Mouse (Mus musculus): ENCODE results near the gene Ubash3b. TPM values are rescaled to one million over a fixed set of nuclear protein-coding genes. Genes with fewer than 3 reads are reported as not detected.

The Ubash3b gene
- polyA plus RNA-seq, 1 experiment from 2014 or later = 8.3 TPM

DNA sequence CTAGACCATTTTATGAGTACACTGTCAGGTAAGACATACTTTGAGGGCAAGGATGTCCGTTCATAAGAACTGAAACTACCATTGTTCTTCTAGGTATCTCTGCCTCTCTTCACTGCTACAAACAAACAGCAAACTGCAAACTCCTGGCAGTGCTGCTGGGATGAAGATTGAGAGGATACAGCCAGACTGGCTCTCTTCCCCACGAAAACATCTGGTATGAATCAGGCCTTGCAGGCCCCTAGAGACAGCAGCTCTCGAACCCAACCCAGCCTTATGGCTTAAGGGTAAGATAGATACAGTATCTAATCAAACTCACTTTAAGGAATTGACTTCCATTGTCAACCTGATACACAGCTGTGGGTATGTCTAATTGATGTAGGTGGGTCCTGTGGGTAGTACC is 11.7 kb upstream of the Ubash3b start:
- no peaks in the 10 kb centered on the region for H3K4me1 ChIP-seq (replicated peaks; ENCODE audit: control insufficient read depth, insufficient read depth, low read length)
- H3K27ac ChIP-seq (ENCODE audit: low read depth, low read length) = no peak overlapping the region
- H3K36me3 ChIP-seq (ENCODE audit: control insufficient read depth, insufficient read depth, low read length) = no peaks in the 10 kb centered on the region
- no peaks in the 10 kb centered on the region; the same call in 1 of the 2 replicates for H3K9me3 ChIP-seq (ENCODE audit: control insufficient read depth, low read length)
- H3K4me2 ChIP-seq (ENCODE audit: low read depth, low read length, severe bottlenecking) = no peak overlapping the region
- H3K9ac ChIP-seq (ENCODE audit: low read length) = no peak overlapping the region
- no peaks in the 10 kb centered on the region for H3K27me3 ChIP-seq (ENCODE audit: control insufficient read depth, insufficient read depth, low read length)
- no peak overlapping the region for H3K4me3 ChIP-seq (ENCODE audit: low read depth, low read length)
- ATAC-seq (replicated peaks; ENCODE audit: low FRiP score) (no peak), DNase-seq (ENCODE audit: low spot score) (no peak)
- WGBS = 80% methylated on average over 3 of the region's 3 CpGs

DNA sequence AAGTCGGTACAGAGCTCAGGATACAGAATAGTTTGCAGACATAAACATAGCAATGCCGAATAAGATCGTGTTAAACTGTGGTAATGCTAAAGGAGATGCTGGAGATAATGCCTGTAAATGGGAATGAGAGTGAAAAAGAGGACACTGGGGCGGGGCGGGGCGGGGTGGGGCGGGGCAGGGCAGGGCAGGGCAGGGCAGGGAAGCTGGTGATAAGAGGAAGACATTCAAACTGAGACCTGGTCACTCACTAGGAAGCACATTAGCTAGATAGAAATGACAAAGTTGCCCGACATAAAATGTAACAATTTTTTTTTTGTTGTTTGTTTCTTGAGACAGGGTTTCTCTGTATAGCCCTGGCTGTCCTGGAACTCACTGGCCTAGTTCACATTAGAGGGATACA is 10.9 kb upstream of the Ubash3b start:
- Histone ChIP-seq H3K27me3 (ENCODE audit: control insufficient read depth, insufficient read depth, low read length) (no peaks in the 10 kb centered on the region), H3K4me3 (ENCODE audit: low read depth, low read length) (no peak overlapping the region), H3K9ac (ENCODE audit: low read length) (no peak overlapping the region), H3K9me3 (ENCODE audit: control insufficient read depth, low read length) (no peaks in the 10 kb centered on the region; the same call in 1 of the 2 replicates), H3K36me3 (ENCODE audit: control insufficient read depth, insufficient read depth, low read length) (no peaks in the 10 kb centered on the region), H3K27ac (ENCODE audit: low read depth, low read length) (no peak overlapping the region), H3K4me2 (ENCODE audit: low read depth, low read length, severe bottlenecking) (no peak overlapping the region), H3K4me1 (replicated peaks; ENCODE audit: control insufficient read depth, insufficient read depth, low read length) (no peaks in the 10 kb centered on the region)
- no peak for DNase-seq (ENCODE audit: low spot score)
- no peak for ATAC-seq (replicated peaks; ENCODE audit: low FRiP score)
- WGBS = 92% methylated on average over 8 of the region's 8 CpGs

DNA sequence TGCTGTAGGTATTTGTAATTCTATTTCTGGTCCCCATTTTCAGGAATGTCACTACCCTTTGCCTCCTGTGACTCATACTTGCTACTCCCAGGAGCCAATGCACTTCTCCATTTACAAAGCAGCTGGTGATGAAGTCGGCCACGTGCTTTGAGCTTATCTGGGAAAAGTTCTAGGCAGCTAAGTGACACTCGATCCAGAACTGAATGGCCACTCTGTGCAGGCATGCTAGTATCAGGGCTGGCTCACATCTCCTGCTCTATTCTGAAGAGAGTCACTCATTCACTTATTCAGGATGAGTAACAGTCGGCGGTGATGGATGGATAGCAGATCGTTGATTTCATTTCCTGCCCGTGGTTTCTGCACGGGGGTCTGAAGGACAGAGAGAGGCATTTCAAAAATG is 8.5 kb upstream of the Ubash3b start:
- H3K27ac ChIP-seq (ENCODE audit: low read depth, low read length) = no peak overlapping the region
- no peak for ATAC-seq (replicated peaks; ENCODE audit: low FRiP score)
- WGBS = 81% methylated on average over 8 of the region's 8 CpGs

DNA sequence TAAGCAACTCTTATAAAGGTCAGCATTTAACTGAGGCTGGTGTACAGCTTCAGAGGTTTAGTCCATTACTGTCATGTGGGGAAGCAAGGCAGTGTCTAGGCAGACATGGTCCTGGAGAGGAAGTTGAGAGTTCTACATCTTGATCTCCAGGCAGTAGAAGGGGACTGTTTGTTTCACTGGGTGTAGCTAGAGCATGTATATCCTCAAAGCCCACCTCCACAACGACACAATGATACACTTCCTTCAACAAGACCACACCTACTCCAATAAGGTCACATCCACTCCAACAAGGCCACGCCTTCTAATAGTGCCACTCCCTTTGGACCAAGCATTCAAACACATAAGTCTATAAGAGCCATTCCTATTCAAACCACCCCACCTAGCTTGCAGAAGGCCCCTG is 7.2 kb upstream of the Ubash3b start:
- Histone ChIP-seq H3K4me2 (ENCODE audit: low read depth, low read length, severe bottlenecking) (no peak overlapping the region), H3K27ac (ENCODE audit: low read depth, low read length) (no peak overlapping the region), H3K36me3 (ENCODE audit: control insufficient read depth, insufficient read depth, low read length) (no peaks in the 10 kb centered on the region), H3K27me3 (ENCODE audit: control insufficient read depth, insufficient read depth, low read length) (no peaks in the 10 kb centered on the region), H3K9ac (ENCODE audit: low read length) (no peak overlapping the region), H3K9me3 (ENCODE audit: control insufficient read depth, low read length) (no peaks in the 10 kb centered on the region; the same call in 1 of the 2 replicates), H3K4me3 (ENCODE audit: low read depth, low read length) (no peak overlapping the region), H3K4me1 (replicated peaks; ENCODE audit: control insufficient read depth, insufficient read depth, low read length) (no peaks in the 10 kb centered on the region)
- ATAC-seq (replicated peaks; ENCODE audit: low FRiP score) (no peak), DNase-seq (ENCODE audit: low spot score) (no peak)
- WGBS = 82% methylated on average over 2 of the region's 2 CpGs

More for the DNA sequence above, 8.5 kb upstream of the Ubash3b start:
- no peak overlapping the region for H3K4me3 ChIP-seq (ENCODE audit: low read depth, low read length)
- DNase-seq (ENCODE audit: low spot score) = no peak
- H3K27me3 ChIP-seq (ENCODE audit: control insufficient read depth, insufficient read depth, low read length) = no peaks in the 10 kb centered on the region
- no peaks in the 10 kb centered on the region for H3K36me3 ChIP-seq (ENCODE audit: control insufficient read depth, insufficient read depth, low read length)
- H3K9me3 ChIP-seq (ENCODE audit: control insufficient read depth, low read length) = no peaks in the 10 kb centered on the region; the same call in 1 of the 2 replicates
- H3K4me1 ChIP-seq (replicated peaks; ENCODE audit: control insufficient read depth, insufficient read depth, low read length) = no peaks in the 10 kb centered on the region
- no peak overlapping the region for H3K9ac ChIP-seq (ENCODE audit: low read length)
- H3K4me2 ChIP-seq (ENCODE audit: low read depth, low read length, severe bottlenecking) = no peak overlapping the region

DNA sequence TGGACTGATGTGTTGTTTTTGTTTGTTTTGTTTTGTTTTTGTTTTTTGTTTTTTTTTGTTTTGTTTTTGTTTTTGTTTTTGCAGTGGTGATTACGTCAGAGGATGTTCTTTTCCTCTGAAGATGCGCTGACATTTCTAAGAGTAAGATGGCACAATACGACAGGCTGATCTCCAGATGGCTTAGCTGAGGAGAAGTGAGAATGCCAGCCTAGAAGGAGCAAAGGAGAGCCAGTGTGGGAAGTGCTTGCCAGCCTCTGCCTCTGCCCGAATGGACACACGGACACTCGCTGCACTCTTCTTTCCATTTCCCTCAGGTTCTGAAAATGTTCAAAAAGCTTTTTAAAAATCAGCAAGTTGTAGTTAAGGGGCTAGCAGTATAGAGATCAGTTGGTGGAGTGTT is 6.7 kb upstream of the Ubash3b start:
- Histone ChIP-seq H3K4me2 (ENCODE audit: low read depth, low read length, severe bottlenecking) (no peak overlapping the region), H3K27me3 (ENCODE audit: control insufficient read depth, insufficient read depth, low read length) (no peaks in the 10 kb centered on the region), H3K9me3 (ENCODE audit: control insufficient read depth, low read length) (no peaks in the 10 kb centered on the region; the same call in 1 of the 2 replicates), H3K36me3 (ENCODE audit: control insufficient read depth, insufficient read depth, low read length) (no peaks in the 10 kb centered on the region), H3K4me1 (replicated peaks; ENCODE audit: control insufficient read depth, insufficient read depth, low read length) (no peaks in the 10 kb centered on the region), H3K27ac (ENCODE audit: low read depth, low read length) (no peak overlapping the region), H3K4me3 (ENCODE audit: low read depth, low read length) (no peak overlapping the region), H3K9ac (ENCODE audit: low read length) (no peak overlapping the region)
- no peak for ATAC-seq (replicated peaks; ENCODE audit: low FRiP score)
- no peak for DNase-seq (ENCODE audit: low spot score)
- 85% methylated on average over 6 of the region's 6 CpGs for WGBS

DNA sequence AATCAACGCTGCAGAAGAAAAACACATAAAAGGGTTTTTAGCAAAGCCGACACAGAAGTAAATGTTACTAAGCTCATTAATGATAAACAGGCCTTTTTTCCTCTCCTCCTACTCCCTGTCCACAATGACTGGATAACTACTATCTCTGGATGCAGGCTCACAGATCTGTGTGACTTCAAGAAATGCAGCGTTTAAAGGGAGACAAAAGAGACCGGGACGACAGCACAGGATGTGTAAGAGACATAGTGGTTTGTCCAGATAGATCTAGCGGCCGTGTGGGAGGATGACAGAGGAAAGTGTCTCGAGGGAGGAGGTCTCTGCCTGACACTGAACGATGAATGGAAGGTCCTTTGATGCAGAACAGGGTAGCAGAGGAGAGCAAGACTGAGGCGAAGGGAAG is 5.4 kb upstream of the Ubash3b start:
- Histone ChIP-seq H3K9me3 (ENCODE audit: control insufficient read depth, low read length) (no peaks in the 10 kb centered on the region; the same call in 1 of the 2 replicates), H3K27ac (ENCODE audit: low read depth, low read length) (no peak overlapping the region), H3K4me3 (ENCODE audit: low read depth, low read length) (no peak overlapping the region), H3K9ac (ENCODE audit: low read length) (no peak overlapping the region), H3K36me3 (ENCODE audit: control insufficient read depth, insufficient read depth, low read length) (no peaks in the 10 kb centered on the region), H3K4me2 (ENCODE audit: low read depth, low read length, severe bottlenecking) (no peak overlapping the region), H3K4me1 (replicated peaks; ENCODE audit: control insufficient read depth, insufficient read depth, low read length) (no peaks in the 10 kb centered on the region), H3K27me3 (ENCODE audit: control insufficient read depth, insufficient read depth, low read length) (no peaks in the 10 kb centered on the region)
- WGBS = 64% methylated on average over 9 of the region's 10 CpGs
- ATAC-seq (replicated peaks; ENCODE audit: low FRiP score) (no peak), DNase-seq (ENCODE audit: low spot score) (no peak)

DNA sequence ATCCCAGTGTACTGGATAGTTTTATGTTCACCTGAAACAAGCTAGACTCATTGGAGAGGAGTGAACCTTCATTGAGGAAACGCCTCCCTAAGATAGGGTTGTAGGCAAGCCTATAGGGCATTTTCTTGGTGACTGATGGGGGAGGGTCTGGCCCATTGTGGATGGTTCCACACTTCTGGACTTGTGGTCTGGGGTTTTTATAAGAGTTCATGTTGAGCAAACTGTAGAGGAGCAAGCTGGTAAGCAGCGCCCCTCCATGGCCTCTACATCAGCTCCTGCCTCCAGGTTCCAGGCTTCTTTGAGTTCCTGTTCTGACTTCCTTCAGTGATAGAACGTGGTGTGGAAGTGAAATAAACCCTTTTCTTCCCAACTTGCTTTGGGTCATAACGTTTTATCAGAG is 866 bp upstream of the Ubash3b start:
- Histone ChIP-seq H3K4me3 (ENCODE audit: low read depth, low read length) (no peak overlapping the region), H3K27ac (ENCODE audit: low read depth, low read length) (no peak overlapping the region), H3K27me3 (ENCODE audit: control insufficient read depth, insufficient read depth, low read length) (no peaks in the 10 kb centered on the region; the same call in 1 of the 2 replicates), H3K4me2 (ENCODE audit: low read depth, low read length, severe bottlenecking) (no peak overlapping the region), H3K4me1 (replicated peaks; ENCODE audit: control insufficient read depth, insufficient read depth, low read length) (peaks cover 5% of the 10 kb centered on the region; the same call in 1 of the 2 replicates), H3K36me3 (ENCODE audit: control insufficient read depth, insufficient read depth, low read length) (no peaks in the 10 kb centered on the region), H3K9ac (ENCODE audit: low read length) (no peak overlapping the region), H3K9me3 (ENCODE audit: control insufficient read depth, low read length) (no peaks in the 10 kb centered on the region)
- no peak for DNase-seq (ENCODE audit: low spot score)
- WGBS = 84% methylated on average over 4 of the region's 4 CpGs
- ATAC-seq (replicated peaks; ENCODE audit: low FRiP score) = no peak

DNA sequence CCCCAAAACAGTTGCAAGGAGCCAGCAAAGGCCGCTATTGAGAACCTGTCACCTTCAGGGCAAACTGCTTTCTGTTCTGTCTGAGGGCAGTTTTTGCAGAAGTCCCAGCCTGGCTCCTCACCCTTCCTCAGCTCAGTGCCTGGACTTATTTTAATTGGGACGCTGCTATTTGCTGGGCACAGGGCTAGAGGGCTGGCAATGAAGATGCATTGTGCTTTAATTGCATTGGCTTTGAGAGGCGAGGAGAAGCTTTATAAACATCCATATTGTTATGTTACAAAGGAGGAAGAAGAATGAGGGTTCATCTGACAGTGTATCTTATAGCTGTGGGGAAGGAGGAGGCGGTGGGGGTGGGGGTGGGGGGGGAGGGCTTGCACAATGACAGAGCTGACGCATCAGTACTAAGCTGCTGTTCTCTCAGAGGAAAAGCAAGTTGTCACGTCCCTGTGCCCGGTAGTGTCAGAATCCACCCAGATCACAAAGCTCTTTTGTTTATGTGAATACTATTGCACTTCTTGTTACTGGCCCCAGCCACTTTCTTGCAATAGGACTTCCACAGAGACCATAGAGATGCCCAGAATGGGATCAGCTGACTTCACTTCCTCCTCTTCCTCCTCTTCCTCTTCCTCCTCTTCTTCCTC is 841 bp downstream of the Ubash3b start:
- no peak overlapping the region for H3K9ac ChIP-seq (ENCODE audit: low read length)
- no peaks in the 10 kb centered on the region for H3K9me3 ChIP-seq (ENCODE audit: control insufficient read depth, low read length)
- no peak for ATAC-seq (replicated peaks; ENCODE audit: low FRiP score)
- no peak overlapping the region for H3K27ac ChIP-seq (ENCODE audit: low read depth, low read length)
- no peak for DNase-seq (ENCODE audit: low spot score)
- peaks cover 15% of the 10 kb centered on the region for H3K4me1 ChIP-seq (replicated peaks; ENCODE audit: control insufficient read depth, insufficient read depth, low read length)
- H3K4me3 ChIP-seq (ENCODE audit: low read depth, low read length) = no peak overlapping the region
- WGBS = 26% methylated on average over 7 of the region's 7 CpGs
- no peaks in the 10 kb centered on the region for H3K36me3 ChIP-seq (ENCODE audit: control insufficient read depth, insufficient read depth, low read length)
- H3K4me2 ChIP-seq (ENCODE audit: low read depth, low read length, severe bottlenecking) = no peak overlapping the region
- peaks cover 10% of the 10 kb centered on the region for H3K27me3 ChIP-seq (ENCODE audit: control insufficient read depth, insufficient read depth, low read length)

DNA sequence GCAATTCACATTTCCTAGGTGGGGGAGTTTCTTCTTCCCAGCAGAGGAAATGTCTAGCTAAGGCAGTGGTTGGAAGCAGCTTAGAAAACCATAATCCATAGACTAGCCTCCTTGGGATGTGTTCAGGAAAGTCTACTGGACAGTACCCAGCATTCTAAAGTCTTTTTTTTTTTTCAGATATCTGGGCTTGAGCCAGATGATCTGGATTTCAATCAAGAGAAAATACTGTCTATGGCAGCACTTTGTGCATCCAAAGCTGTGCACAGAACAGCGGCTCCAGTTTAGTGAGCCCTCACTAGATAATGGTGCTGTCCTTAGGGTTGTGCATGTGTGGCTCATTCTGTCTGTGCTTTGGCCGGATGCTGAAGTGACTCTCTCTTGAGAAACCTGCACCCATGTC is 2.3 kb downstream of the Ubash3b start:
- H3K27ac ChIP-seq (ENCODE audit: low read depth, low read length) = no peak overlapping the region
- no peak for DNase-seq (ENCODE audit: low spot score)
- no peak for ATAC-seq (replicated peaks; ENCODE audit: low FRiP score)
- H3K4me2 ChIP-seq (ENCODE audit: low read depth, low read length, severe bottlenecking) = no peak overlapping the region
- H3K36me3 ChIP-seq (ENCODE audit: control insufficient read depth, insufficient read depth, low read length) = no peaks in the 10 kb centered on the region
- H3K27me3 ChIP-seq (ENCODE audit: control insufficient read depth, insufficient read depth, low read length) = peaks cover 13% of the 10 kb centered on the region
- H3K9me3 ChIP-seq (ENCODE audit: control insufficient read depth, low read length) = no peaks in the 10 kb centered on the region
- no peak overlapping the region for H3K9ac ChIP-seq (ENCODE audit: low read length)
- WGBS = 92% methylated on average over 2 of the region's 2 CpGs
- peaks cover 15% of the 10 kb centered on the region for H3K4me1 ChIP-seq (replicated peaks; ENCODE audit: control insufficient read depth, insufficient read depth, low read length)
- no peak overlapping the region for H3K4me3 ChIP-seq (ENCODE audit: low read depth, low read length)
